Mouse (Mus musculus) left cerebral cortex, postnatal 36 days (tissue): ENCODE results near the gene Man1c1. TPM values are rescaled to one million over a fixed set of nuclear protein-coding genes. Genes with fewer than 3 reads are reported as not detected.

Source experiments
- DNase-seq, 2 experiments: peaks; one replicate each; pipeline ENCODE4 v3.0.0; 2021 to 2022; ENCODE audit warnings: low spot score in 2 of 2, mixed read lengths in 1 of 2
- intact Hi-C: fragments of 180-260 bp; cut with DNase I; formaldehyde crosslinking; loops from one replicate; pipeline ENCODE4 v1.15.1; 2025
- total RNA-seq, 2 experiments: library from RNA; stranded (reverse); gene quantifications; 2 replicates each; pipeline ENCODE4 v1.2.3; 2021

Man1c1 gene
- total RNA-seq, 2 experiments from 2014 or later, result 37.8 to 42.0 TPM

DNA sequence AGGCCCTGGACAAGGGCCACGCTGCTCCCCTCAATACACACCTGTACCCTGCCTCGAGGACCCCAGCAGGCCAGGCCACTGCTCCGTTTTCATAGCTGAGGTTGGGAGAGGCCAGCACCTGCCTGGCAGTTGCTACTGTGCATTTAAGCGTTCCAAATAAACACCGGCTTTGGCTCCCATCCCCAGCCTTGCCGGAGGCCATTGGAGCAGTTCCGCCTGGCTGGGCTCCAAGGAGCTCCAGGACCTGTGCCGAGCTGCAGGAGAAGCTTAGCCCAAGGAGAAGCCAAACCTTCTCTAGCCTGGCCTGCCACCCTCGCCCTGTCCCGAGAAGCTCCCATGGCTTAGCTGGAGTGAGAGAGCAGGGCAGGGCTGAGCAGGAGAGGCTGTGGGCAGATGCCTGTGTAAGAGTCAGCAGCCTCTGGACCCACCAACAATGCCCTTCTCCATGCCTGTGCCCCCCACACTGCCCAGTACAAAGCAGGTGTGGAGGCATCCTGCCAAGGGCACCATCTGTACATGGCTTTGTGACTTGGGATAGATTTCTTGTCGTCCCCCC, 112.5 kb downstream of the Man1c1 start:
- intact Hi-C loops, result no loop called here
- DNase-seq, result no peak

DNA sequence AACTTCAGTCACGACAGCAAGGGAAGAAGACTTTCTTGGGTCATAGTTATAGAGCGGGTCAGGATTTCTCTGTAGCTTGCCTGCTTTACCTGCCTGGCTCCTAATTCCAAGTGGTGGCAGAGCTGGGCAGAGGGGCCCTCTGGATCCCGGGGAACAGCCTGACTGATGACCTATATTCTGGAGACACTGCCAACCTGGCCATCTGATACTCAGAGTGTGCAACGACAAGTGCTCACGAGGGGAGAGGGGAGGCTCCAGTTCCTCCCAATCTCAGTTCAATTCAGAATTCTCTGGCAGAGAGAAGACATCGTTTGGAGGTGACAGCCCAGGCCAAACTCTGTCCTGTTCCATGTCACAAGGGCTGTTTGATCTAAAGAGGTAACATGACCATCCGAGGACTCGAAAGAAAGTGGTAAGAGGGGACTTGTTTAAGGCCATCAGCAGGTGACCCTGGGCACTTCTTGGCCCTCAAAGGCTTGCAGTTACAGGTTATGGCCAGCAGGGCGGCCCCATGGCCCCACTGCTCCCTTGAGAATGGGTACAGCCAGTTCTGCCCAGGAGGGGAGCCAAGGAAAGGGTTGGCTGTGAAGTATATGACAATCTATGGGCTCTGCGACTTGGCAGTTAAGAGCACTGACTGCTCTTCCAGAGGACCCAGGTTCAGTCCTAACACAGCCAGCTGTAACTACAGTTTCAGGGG, 113.7 kb downstream of the Man1c1 start:
- no peak for DNase-seq
- intact Hi-C loops, result no loop called here

DNA sequence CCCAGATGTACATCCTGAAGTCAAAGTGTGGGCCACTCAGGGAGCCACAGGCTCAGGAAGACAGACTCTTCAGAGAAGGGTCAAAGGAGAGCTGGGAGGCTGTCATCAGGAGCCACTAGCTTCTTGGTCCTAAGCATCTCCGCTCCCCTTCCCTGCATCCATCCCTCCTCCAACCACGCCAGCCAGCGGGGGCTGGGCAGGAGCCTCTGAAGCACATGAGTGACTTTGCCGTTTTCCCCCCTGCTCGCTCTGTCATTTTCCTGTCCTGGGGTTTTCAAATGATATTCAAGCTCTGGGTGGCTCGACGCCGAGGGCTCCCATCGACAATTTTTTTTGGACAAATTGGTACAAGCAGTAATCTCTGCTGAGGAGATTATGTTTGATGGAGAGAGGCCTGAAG, 114.3 kb downstream of the Man1c1 start:
- intact Hi-C loops, result no loop called here
- no peak for DNase-seq

DNA sequence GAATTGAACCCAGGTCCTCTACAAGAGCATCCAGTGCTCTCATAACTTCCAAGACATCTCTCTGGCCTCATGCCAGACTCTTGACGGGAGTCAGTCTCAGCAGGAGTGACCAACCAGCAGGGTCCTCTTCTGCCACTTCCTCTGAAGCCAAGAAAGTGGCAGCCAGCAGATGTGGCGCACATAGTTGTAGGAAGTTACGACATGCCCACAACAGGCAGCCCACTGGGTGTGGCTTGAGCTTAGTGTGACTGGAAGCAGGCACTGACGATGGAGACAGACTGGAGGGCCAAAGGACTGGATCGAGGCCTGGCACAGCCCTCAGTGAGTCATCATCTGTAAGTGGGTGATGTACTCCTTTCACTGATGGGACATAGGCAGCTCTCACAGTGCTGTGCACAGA, 115.1 kb downstream of the Man1c1 start:
- intact Hi-C loops, result no loop called here
- DNase-seq, result no peak

DNA sequence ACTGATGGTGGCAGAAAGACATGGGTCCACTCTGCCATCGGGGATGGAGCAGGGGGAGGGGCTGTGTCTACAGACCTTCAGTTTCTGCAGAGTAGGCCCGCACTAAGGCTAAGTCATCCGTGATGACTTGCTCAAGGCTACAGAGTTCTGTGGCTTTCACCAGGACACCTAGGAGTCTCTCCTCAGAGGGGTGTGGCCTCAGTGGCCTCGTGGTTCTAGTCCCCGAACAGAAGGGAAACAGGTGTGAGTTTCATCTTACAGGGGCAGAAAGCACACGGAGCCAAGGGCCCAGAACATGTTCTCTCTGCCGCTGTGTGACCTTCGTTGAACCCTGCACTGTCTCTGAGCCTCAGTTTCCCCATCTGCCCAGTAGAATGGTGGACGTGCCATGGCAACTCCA, 115.8 kb downstream of the Man1c1 start:
- no peak for DNase-seq
- intact Hi-C loops, result no loop called here

DNA sequence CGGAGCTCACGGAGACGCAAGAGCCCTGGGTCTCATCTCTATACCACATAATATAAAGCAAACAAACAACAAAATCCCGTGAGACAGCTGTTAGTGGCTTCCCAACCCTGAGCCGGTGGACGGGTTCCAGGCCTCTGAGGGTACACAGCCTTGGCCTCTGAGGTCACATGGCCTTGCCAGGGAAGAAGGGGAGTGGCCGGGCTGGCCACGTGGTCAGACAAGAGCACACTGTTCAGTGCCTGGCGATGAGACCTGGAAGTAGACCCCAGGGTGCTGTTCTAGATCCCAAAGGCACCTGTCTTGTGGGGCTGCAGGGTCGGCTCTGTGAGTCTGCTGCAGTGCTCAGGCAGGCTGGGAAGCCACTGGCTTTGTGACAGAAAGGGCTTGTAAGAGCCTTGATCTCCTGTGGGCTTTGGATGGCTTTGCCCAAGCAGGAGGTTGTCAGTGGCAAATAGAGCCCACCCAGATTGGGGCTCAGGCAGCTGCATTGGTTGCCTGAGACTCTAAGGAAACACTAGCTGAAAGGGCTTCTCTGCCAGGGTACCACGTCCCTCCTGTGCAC, 116.4 kb downstream of the Man1c1 start:
- DNase-seq, result no peak
- intact Hi-C loops, result no loop called here

DNA sequence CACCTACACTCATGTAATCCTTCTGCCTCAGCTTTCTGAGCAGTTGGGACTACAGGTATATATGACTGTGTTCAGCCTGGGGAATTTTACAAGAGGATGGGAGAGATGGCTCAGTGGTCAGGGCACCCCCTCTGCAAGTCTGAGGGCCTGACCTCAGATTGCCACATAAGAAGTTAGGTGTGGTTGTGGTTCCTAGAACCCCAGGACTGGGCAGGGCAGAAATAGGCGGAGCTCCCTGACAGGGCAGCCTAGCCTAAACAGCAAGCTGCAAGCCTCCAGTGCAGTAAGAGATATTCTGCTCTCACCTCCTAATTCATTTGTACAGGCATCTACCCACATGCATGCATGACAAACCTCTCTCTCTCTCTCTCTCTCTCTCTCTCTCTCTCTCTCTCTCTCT, 117.5 kb downstream of the Man1c1 start:
- no peak for DNase-seq
- intact Hi-C loops, result no loop called here

DNA sequence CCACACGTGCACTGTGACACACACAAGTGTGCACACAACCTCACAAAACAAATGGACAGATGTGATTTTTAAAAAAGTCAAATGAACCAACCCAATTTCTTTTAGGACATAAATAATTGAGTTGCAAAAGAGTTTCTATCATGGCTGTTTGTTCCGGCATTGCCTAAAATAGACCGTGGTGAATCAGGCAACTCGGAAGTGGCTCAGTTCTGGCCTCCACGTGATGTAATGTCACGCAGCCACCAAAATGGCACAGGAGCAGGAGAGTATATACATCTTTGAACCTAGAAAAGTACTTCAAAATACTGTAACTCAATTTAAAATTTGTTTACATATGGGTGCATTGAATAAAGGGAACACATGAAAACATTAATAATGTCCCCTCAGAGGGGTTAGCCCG, 118.0 kb downstream of the Man1c1 start:
- no peak for DNase-seq
- intact Hi-C loops, result no loop called here

DNA sequence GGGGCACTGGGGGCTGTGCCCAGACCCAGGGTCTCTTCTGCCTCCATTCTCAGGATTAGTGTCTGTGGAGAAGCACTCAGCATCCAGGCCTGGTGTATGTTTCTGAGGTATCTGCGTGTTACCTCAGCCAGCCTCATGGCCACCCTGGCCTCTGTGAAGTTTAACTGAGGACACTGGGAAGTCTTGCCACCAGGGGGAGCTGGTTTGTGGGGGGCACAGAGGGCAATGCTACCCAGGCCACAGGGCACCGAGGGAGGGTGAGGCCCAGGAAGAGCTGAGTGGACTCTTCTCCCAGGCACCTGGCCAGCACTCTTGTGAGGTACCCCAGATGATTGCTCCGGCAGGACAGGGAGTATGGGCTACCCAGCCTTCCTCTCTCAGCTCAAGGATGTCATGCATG, 120.6 kb downstream of the Man1c1 start:
- intact Hi-C loops, result loop anchor here (5.0 kb wide), 1 partner anchor 49 kb away; no protein-coding TSS in a partner anchor
- DNase-seq, result no peak

DNA sequence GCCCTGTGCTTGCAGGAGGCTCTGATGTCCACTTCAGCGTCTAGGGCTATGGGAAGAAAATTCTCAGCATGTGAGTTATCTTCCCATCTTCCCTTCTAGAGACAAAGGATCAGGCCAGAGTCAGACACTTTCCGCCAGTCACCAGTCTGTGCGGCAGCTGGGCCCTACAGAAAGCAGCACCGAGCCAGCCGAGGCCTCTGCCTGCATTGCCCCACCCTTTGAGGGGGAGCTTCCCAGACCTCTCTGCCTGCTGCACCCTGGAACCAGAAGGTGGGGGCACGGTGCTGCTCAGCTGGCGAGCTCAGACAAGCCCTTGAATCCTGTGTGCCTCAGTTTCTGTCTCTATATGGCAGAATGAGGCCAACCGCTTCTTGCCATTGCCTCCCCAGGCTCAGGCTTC, 122.7 kb downstream of the Man1c1 start:
- DNase-seq, result no peak
- intact Hi-C loops, result loop anchor here (5.0 kb wide), 1 partner anchor 51 kb away; no protein-coding TSS in a partner anchor

DNA sequence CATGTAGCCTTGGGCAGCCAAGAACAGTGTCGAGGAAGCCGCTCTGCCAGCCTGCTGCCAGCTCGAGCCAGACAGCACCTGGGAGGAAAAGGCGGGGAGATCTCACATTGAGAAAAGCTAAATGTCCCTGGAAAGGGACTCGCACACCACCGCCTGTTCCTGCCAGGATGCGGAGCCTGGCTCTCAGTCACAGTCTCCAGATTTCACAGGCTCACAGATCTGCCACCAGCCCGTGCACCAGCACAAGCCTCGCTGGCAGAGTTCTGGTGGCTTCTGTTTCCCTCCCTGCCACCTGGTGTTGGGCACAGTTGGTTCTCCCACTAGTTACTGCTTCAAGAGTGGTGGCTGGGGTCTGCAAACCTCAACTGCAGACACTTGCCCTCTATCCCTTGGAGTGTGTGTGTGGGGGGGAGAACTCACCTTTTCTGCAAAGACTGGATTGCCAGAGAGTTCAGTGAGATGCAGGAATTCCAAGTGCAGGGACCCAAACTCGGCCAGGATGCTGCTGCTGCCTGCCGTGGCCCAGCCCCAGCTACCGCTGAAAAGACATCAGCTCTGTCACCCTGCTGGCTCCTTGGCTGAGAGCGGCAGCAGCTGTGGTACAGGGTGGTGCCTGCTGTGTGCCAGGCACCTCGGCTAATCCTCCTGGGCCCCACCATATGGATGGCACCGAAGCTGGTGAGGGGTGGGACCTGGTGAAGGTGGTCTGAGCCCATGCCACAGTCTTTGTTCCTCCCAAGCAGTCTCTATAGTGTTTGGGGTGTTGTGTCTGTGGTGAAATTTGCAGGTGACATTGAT, 123.5 kb downstream of the Man1c1 start:
- DNase-seq, result peak; percentile 72 to 87
- intact Hi-C loops, result loop anchor here (5.0 kb wide), 1 partner anchor 52 kb away; no protein-coding TSS in a partner anchor

DNA sequence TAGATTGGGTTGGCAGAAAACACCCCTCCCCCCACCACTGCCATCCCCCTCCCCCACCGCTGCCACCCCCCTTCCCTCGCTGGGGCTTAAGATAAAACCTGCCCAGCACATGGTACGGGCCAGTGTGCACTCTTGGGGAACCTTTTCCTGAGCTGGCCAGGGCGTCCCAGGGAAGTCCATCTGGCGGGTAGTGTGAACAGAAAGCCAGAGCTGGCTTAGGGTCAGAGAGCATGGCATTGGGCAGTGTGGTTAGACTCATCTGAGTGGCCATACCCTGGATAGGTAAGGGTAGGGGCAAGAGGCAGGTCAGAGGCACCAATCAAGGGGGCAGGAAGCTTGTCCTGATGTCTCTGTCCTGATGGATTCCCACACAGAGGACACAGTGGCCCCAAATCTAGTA, 124.5 kb downstream of the Man1c1 start:
- intact Hi-C loops, result loop anchor here (5.0 kb wide), 1 partner anchor 53 kb away; no protein-coding TSS in a partner anchor
- no peak for DNase-seq

DNA sequence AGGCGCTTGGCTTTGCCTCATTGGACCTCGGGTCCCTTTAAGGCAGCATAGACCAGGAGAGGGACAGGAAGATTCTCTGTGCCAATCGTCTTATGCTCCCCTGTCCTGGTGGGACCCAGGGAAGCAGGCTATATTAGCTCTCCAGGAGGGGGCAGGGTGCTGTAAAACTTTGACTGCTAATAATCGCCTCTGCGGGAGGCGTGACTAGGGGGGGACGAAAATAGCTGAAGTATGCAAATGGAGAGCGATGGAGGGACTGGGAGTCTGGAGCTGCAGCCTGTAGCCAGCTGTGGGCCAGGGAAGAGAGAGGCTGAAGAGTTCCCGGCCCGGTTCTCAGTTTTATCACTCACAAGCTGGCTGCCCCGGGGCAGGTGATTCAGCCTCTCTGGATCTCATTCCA, 124.9 kb downstream of the Man1c1 start:
- DNase-seq, result no peak
- intact Hi-C loops, result no loop called here

DNA sequence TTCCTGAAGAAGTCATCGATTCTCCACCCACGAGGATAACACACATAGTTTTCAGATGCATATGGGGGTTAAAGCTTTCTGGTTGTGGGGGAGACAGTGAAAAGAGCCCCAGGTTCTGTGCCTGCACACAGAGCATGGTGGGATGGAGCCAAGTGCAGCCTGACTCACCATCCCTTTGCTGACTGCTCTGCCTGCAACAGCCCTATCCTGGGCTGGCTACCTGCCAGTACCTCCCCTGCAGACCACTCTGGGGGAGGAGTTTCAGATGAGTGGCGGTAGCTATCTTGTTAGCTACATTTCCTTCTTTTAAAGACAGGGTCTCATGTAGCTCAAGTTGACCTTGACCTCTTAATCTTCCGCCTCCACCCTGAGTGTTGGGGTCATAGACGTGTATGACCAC, 125.7 kb downstream of the Man1c1 start:
- DNase-seq, result no peak
- intact Hi-C loops, result no loop called here

DNA sequence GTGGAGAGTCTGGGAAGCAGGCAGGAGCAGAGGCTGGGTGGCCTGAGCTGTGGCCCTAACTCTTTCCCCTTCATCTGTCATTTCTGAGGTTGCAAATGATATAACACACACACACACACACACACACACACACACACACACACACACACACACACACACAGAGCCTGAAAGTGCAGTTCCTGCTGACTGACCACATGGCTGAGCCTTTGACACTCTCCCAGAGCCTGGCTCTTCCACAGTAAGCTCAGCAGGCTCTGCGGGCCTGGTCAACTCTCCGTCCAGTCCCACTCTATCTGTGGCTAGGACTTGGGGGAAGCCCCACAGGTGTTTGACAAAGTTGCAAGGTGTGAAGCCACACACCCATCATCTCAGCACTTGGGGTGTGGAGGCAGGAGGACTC, 126.8 kb downstream of the Man1c1 start:
- DNase-seq, result no peak
- intact Hi-C loops, result no loop called here

DNA sequence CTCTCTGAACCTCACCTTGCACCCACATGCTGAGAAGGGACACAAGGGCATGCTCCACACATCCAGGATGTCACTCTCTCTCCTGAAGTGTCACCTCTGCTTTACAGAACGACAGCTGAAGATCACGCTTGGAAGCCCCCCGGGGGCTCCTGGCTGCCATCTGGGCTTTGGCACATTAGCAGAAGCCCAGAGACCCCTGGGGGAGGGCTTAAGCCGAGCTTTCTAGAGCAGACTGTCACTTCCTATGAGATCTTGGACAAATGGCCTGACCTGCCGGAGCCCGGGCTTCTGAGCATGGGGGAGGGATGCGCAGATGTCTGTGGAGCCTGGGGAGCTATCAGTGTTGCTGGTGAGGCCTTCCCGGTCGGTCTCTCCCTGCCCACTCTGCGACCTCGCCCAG, 128.6 kb downstream of the Man1c1 start:
- intact Hi-C loops, result no loop called here
- no peak for DNase-seq

DNA sequence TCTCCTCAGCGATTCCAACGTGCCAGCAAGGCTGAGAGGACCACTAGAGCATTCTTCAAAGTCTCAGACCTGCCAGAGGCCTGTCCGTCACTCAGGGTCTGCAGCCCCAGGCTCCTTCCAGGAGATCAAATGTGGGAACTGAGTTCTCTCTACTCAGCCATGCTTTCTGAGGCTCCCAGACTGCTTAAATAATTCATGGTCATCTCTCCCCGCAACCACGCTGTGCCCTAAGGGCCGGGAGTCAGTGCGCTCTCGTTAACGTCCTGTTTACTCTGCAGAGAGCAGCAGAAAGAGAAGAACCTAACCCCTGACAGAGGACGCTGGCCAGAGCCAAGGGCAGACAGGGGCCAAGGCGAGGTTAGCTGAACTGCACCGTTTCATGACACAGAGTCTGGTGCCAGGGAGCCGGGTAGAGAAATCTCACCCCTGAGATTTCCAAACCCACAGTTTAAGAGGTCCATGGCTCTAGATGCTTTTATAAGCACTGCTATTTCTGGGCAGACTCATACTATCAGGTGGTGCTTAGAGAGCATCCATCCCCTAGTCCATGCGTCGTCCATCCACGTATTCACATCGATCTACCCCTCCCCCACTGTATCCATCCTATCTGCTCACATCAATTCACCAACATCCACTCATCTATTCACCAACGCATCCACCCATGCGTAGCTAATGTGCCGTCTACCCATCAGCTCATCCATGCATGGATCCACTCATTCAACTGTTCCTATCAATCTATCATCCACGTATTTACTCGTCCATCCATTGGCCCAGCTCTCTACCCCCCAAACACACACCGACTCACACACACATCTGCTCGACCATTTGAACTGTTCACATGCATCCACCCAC, 131.4 kb downstream of the Man1c1 start:
- no peak for DNase-seq
- intact Hi-C loops, result no loop called here

DNA sequence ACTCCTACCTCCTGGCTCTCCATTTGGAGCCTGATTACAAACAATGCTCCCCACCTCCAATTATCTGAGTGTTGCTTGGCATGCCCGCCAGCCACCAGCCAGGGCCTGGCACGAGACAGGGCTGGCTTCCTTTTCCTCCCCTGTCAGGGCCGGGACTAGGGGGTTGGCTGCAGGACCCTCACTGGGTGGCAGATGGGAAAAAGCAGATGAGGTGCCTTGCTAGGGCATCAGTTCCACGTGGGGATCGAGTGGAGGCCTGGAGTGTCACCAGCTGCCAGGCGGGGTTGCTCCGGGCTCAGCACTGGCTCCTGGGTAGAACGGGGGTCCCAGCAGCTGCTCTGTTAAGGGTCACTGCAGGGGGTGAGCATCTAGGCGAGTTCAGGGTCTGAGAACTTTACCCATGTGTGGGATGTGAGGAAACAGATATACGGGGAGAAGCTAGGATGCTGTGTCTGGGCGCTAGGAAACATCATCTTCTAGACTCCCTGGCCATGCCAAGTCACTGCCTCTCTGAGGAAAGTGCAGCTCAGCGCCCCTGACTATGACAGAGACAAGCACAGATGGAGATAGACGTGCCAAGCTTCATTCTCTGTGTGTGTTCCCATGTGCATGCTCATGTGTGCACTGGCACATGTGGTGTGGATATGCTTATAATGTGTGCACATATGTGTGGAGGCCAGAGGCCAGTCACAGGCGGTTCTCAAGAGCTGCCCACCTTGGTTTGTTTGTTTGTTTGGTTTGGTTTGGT, 133.2 kb downstream of the Man1c1 start:
- intact Hi-C loops, result no loop called here
- DNase-seq, result no peak

DNA sequence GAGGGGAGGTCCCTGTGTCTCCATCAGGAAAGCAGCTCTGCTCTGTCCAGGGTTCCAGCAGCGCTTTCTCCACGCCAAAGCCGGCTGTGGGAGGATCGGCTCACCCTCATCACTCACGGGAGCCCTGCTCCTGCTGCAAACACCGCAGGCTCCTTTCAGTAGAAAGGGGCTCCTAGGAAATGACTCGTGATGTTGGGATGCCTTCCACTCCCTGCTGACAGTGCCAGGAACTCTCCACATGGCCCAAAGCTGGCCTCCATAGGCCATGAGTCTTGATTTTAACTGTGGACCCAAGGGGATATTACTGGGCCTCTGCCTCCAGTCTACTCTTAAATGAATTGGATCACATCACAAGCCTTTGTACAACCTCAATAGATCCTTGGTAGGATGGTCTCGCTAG, 134.3 kb downstream of the Man1c1 start:
- intact Hi-C loops, result no loop called here
- DNase-seq, result no peak
